Mouse (Mus musculus): ENCODE measurements at regions not wholly inside any gene's neighbourhood (a gene's known extent, or its start where the extent isn't known, plus 50 kb on each side); places are given as distances from the start of the nearest gene placed in this dataset.

DNA sequence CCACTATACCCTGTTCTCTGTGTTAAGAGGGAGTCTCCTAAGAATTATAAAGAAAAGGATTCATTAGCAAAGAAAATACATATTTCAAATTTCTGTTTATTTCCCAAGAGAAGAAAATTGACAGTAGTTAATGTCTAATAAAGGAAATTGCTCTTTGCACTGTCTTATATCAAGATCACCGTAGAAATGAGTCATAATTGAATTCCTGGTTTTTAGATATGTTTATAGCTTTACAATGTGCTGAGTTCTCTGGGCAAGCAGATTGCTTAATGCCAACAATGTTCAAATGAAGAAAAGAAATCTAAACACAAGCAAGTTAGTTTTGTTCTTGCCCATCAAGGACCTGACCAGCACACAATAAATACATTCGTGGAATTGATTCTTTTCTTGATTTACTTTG lies 350.1 kb upstream of the Cited2 start:
- no peak overlapping the region for H3K9ac ChIP-seq (ENCODE audit: low read depth, low read length, severe bottlenecking)
- H3K4me2 ChIP-seq (replicated peaks; ENCODE audit: low read depth, low read length, severe bottlenecking) = no peak overlapping the region
- H3K27ac ChIP-seq (replicated peaks; ENCODE audit: low read depth, low read length) = no peak overlapping the region
- WGBS = 82% methylated on average over 2 of the region's 2 CpGs
- DNase-seq (ENCODE audit: low spot score) = no peak
- H3K27me3 ChIP-seq (ENCODE audit: control insufficient read depth, insufficient read depth, low read length) = no peaks in the 10 kb centered on the region
- no peak overlapping the region for H3K4me3 ChIP-seq (replicated peaks; ENCODE audit: low read length)
- no peaks in the 10 kb centered on the region for H3K36me3 ChIP-seq (ENCODE audit: control insufficient read depth, insufficient read depth, low read length)
- H3K9me3 ChIP-seq (ENCODE audit: control insufficient read depth, low read length) = no peaks in the 10 kb centered on the region
- no peaks in the 10 kb centered on the region for H3K4me1 ChIP-seq (ENCODE audit: control insufficient read depth, insufficient read depth, low read length)
- no peak for ATAC-seq (ENCODE audit: low FRiP score, low read depth)
- TF ChIP-seq POLR2A (IDR thresholded peaks at IDR 0.05; ENCODE audit: borderline replicate concordance, extremely low read depth, insufficient read depth, insufficient read length) = no peak

DNA sequence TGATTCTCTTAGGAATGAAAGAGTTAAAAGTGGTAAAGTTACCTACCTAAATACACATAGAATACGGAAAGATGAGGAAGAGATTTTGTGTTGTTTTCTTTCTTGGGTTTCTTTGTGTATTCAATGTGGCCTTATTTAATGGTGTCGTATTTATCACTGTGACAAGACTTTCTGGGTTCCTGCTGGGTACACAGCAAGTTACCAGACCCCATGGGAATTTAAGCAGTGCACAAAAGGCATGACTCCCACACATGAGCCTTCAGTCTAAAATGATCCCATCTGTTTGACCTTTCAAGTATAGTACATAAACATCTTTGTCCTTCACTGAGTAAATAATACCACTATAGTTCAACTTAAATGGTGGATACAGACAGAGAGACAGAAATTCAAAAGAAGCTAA lies 349.0 kb upstream of the Cited2 start:
- no peaks in the 10 kb centered on the region for H3K9me3 ChIP-seq (ENCODE audit: control insufficient read depth, low read length)
- no peak for DNase-seq (ENCODE audit: low spot score)
- H3K9ac ChIP-seq (ENCODE audit: low read depth, low read length, severe bottlenecking) = no peak overlapping the region
- WGBS = 60% methylated on average over 2 of the region's 2 CpGs
- H3K4me2 ChIP-seq (replicated peaks; ENCODE audit: low read depth, low read length, severe bottlenecking) = no peak overlapping the region
- no peak overlapping the region for H3K27ac ChIP-seq (replicated peaks; ENCODE audit: low read depth, low read length)
- H3K4me3 ChIP-seq (replicated peaks; ENCODE audit: low read length) = no peak overlapping the region
- no peaks in the 10 kb centered on the region for H3K36me3 ChIP-seq (ENCODE audit: control insufficient read depth, insufficient read depth, low read length)
- no peak for TF ChIP-seq POLR2A (IDR thresholded peaks at IDR 0.05; ENCODE audit: borderline replicate concordance, extremely low read depth, insufficient read depth, insufficient read length)
- no peaks in the 10 kb centered on the region for H3K27me3 ChIP-seq (ENCODE audit: control insufficient read depth, insufficient read depth, low read length)
- ATAC-seq (ENCODE audit: low FRiP score, low read depth) = no peak
- H3K4me1 ChIP-seq (ENCODE audit: control insufficient read depth, insufficient read depth, low read length) = no peaks in the 10 kb centered on the region

DNA sequence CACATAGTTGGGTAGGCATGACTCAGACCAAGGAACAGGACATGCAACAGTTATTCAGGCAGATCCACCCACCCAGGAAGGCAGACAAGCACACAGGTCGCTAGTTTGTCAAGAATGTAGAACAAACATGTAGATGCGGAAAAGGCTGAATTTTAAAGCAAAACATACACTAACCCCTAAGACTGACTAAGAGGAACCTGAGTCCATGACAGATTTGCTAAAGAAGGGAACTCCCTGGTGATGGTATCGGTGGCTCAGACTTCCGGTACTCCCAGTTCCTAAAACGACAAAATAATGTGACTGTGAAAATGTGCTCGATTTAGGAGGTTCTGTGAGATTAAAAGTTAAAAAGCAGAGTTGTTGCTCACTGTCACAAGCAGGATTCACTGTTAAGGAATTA lies 340.0 kb upstream of the Cited2 start:
- DNase-seq (ENCODE audit: low spot score) = no peak
- no peak for TF ChIP-seq POLR2A (IDR thresholded peaks at IDR 0.05; ENCODE audit: borderline replicate concordance, extremely low read depth, insufficient read depth, insufficient read length)
- Histone ChIP-seq H3K27me3 (ENCODE audit: control insufficient read depth, insufficient read depth, low read length) (no peaks in the 10 kb centered on the region), H3K27ac (replicated peaks; ENCODE audit: low read depth, low read length) (no peak overlapping the region), H3K4me3 (replicated peaks; ENCODE audit: low read length) (no peak overlapping the region), H3K4me2 (replicated peaks; ENCODE audit: low read depth, low read length, severe bottlenecking) (no peak overlapping the region), H3K36me3 (ENCODE audit: control insufficient read depth, insufficient read depth, low read length) (no peaks in the 10 kb centered on the region), H3K4me1 (ENCODE audit: control insufficient read depth, insufficient read depth, low read length) (no peaks in the 10 kb centered on the region), H3K9ac (ENCODE audit: low read depth, low read length, severe bottlenecking) (no peak overlapping the region), H3K9me3 (ENCODE audit: control insufficient read depth, low read length) (no peaks in the 10 kb centered on the region)
- 85% methylated on average over 6 of the region's 6 CpGs for WGBS
- no peak for ATAC-seq (ENCODE audit: low FRiP score, low read depth)

DNA sequence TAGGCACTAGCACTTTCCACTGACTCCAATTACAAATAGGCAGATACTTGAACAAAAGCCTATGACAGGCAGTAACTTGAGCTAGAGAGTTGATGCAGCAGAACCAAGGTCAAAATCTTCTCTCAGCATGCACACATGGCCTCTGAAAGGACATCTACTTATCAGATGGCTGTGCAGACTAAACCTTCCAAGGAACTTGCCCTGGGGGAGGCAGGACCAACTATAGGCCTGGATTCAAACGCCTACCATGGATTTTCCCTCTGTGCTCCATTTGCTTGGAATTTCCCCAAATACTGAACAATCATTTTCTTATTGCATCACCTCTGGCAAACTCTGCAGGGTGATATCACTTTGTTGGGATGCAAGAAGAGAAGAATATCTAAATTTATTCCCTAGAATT lies 337.8 kb upstream of the Cited2 start:
- ATAC-seq (ENCODE audit: low FRiP score, low read depth) (no peak), DNase-seq (ENCODE audit: low spot score) (peak; percentile 17)
- Histone ChIP-seq H3K9ac (ENCODE audit: low read depth, low read length, severe bottlenecking) (no peak overlapping the region), H3K9me3 (ENCODE audit: control insufficient read depth, low read length) (no peaks in the 10 kb centered on the region), H3K4me3 (replicated peaks; ENCODE audit: low read length) (no peak overlapping the region), H3K4me1 (ENCODE audit: control insufficient read depth, insufficient read depth, low read length) (no peaks in the 10 kb centered on the region), H3K27ac (replicated peaks; ENCODE audit: low read depth, low read length) (no peak overlapping the region), H3K27me3 (ENCODE audit: control insufficient read depth, insufficient read depth, low read length) (no peaks in the 10 kb centered on the region), H3K36me3 (ENCODE audit: control insufficient read depth, insufficient read depth, low read length) (no peaks in the 10 kb centered on the region), H3K4me2 (replicated peaks; ENCODE audit: low read depth, low read length, severe bottlenecking) (no peak overlapping the region)
- no peak for TF ChIP-seq POLR2A (IDR thresholded peaks at IDR 0.05; ENCODE audit: borderline replicate concordance, extremely low read depth, insufficient read depth, insufficient read length)
- 47% methylated on average over 1 of the region's 1 CpGs for WGBS

DNA sequence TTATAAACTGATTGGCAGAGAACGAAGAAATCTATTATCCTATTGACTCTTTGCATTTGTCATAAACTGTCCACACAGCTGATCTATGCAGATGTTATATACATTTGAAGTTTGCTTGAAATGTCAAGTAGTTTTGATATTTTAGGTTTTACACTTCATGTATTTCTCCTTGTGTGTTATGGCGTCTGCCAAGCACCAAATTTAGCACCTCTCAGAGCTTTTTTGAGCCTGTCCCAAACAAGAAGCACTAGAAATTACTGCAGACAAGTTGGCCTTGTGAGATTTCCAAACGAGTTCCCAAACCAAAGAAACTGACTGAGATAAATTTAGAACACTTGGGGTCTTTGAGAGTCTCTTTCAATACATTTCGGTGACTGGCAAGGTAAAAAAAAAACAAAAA lies 335.7 kb upstream of the Cited2 start:
- WGBS = 73% methylated on average over 4 of the region's 4 CpGs
- TF ChIP-seq POLR2A (IDR thresholded peaks at IDR 0.05; ENCODE audit: borderline replicate concordance, extremely low read depth, insufficient read depth, insufficient read length) = no peak
- DNase-seq (ENCODE audit: low spot score) (no peak), ATAC-seq (ENCODE audit: low FRiP score, low read depth) (no peak)
- H3K4me1 ChIP-seq (ENCODE audit: control insufficient read depth, insufficient read depth, low read length) = no peaks in the 10 kb centered on the region
- no peak overlapping the region for H3K4me2 ChIP-seq (replicated peaks; ENCODE audit: low read depth, low read length, severe bottlenecking)
- peaks cover 10% of the 10 kb centered on the region for H3K9me3 ChIP-seq (ENCODE audit: control insufficient read depth, low read length)
- no peaks in the 10 kb centered on the region for H3K27me3 ChIP-seq (ENCODE audit: control insufficient read depth, insufficient read depth, low read length)
- no peaks in the 10 kb centered on the region for H3K36me3 ChIP-seq (ENCODE audit: control insufficient read depth, insufficient read depth, low read length)
- no peak overlapping the region for H3K27ac ChIP-seq (replicated peaks; ENCODE audit: low read depth, low read length)
- no peak overlapping the region for H3K9ac ChIP-seq (ENCODE audit: low read depth, low read length, severe bottlenecking)
- H3K4me3 ChIP-seq (replicated peaks; ENCODE audit: low read length) = no peak overlapping the region

Data from limb, embryonic 14.5 days (tissue).